Mouse (Mus musculus) CH12.LX (cell line): ENCODE measurements around the gene Asic1. TPM values are rescaled to one million over a fixed set of nuclear protein-coding genes. Genes with fewer than 3 reads are reported as not detected.

Experiments used
- DNase-seq: peaks from one replicate; pipeline ENCODE4 v3.0.0-alpha.2; 2013; ENCODE audit errors: extremely low read depth
- H3K27ac ChIP-seq: 2 replicates; pipeline ENCODE4 v1.5.1; 2012; ENCODE audit warnings: low read depth, mild to moderate bottlenecking, control low read depth, moderate library complexity; ENCODE audit not compliant: insufficient read depth
- H3K27me3 ChIP-seq: replicated peaks from 2 replicates; pipeline ENCODE3; 2012; ENCODE audit warnings: inconsistent platforms
- H3K36me3 ChIP-seq, 2 experiments: replicated peaks in 1 of 2; 2 replicates each; pipeline versions ENCODE3 to v1.6.1; 2012; ENCODE audit warnings: inconsistent platforms in 1 of 2, low read length in 1 of 2, mild to moderate bottlenecking in 1 of 2, mixed read lengths in 1 of 2, moderate library complexity in 1 of 2; ENCODE audit not compliant: control insufficient read depth in 1 of 2, insufficient read depth in 1 of 2
- H3K4me1 ChIP-seq, 2 experiments: 2 replicates each; pipeline ENCODE4 v1.6.1; 2012; ENCODE audit warnings: inconsistent platforms in 1 of 2, moderate library complexity in 1 of 2; ENCODE audit not compliant: insufficient read depth in 2 of 2, control insufficient read depth in 1 of 2
- H3K4me2 ChIP-seq: 2 replicates; pipeline ENCODE4 v1.6.1; 2012; ENCODE audit warnings: low read depth, mild to moderate bottlenecking, control low read depth; ENCODE audit not compliant: poor library complexity, insufficient read depth, severe bottlenecking
- H3K4me3 ChIP-seq, 3 experiments: fragments of 150-350 bp in 1 of 3; sonication (generic) in 1 of 3; replicated peaks in 1 of 3; 2 replicates each; pipeline versions ENCODE3 to v1.5.1; 2011 to 2012; ENCODE audit warnings: low read depth in 2 of 3, low read length in 2 of 3, mild to moderate bottlenecking in 2 of 3, moderate library complexity in 2 of 3, control low read depth in 1 of 3, improper control_type of control experiment in 1 of 3, inconsistent platforms in 1 of 3, mixed read lengths in 1 of 3; ENCODE audit not compliant: poor library complexity in 1 of 3
- H3K79me2 ChIP-seq: replicated peaks from 2 replicates; pipeline ENCODE4 v1.6.1; 2012; ENCODE audit warnings: mild to moderate bottlenecking, moderate library complexity; ENCODE audit not compliant: control insufficient read depth, poor library complexity, insufficient read depth, severe bottlenecking; ENCODE audit errors: extremely low read depth
- H3K9ac ChIP-seq: 2 replicates; pipeline ENCODE4 v1.6.1; 2012; ENCODE audit warnings: low read depth, mild to moderate bottlenecking, control low read depth, moderate library complexity; ENCODE audit not compliant: insufficient read depth
- H3K9me3 ChIP-seq: replicated peaks from 2 replicates; pipeline ENCODE3; 2012; ENCODE audit warnings: low read length, inconsistent platforms, mixed read lengths
- BHLHE40 ChIP-seq: IDR thresholded peaks from 2 replicates; pipeline ENCODE4 v1.6.1; 2011; ENCODE audit warnings: mild to moderate bottlenecking, low read depth, low read length, improper control_type of control experiment
- CHD2 ChIP-seq: IDR thresholded peaks from 2 replicates; pipeline ENCODE4 v1.6.1; 2011; ENCODE audit warnings: low read length, improper control_type of control experiment
- CTCF ChIP-seq, 2 experiments: IDR thresholded peaks in 1 of 2; conservative IDR thresholded peaks in 1 of 2; 2 replicates each; pipeline ENCODE4 v1.5.1; 2011 to 2012; ENCODE audit warnings: low read depth in 2 of 2, low read length in 2 of 2, improper control_type of control experiment in 1 of 2, inconsistent platforms in 1 of 2, mild to moderate bottlenecking in 1 of 2, moderate library complexity in 1 of 2
- ELF1 ChIP-seq: IDR thresholded peaks from 2 replicates; pipeline ENCODE4 v1.6.1; 2014; ENCODE audit warnings: low read depth, mild to moderate bottlenecking, inconsistent platforms, low read length, improper control_type of control experiment
- JUN ChIP-seq: IDR thresholded peaks from 2 replicates; pipeline ENCODE4 v1.6.1; 2011; ENCODE audit warnings: low read depth, mild to moderate bottlenecking, low read length, improper control_type of control experiment, moderate library complexity; ENCODE audit not compliant: insufficient read depth
- JUND ChIP-seq: conservative IDR thresholded peaks from 2 replicates; pipeline ENCODE4 v1.6.1; 2011; ENCODE audit warnings: low read depth, low read length, improper control_type of control experiment
- MAFK ChIP-seq: IDR thresholded peaks from 2 replicates; pipeline ENCODE4 v1.6.1; 2011; ENCODE audit warnings: low read length, improper control_type of control experiment; ENCODE audit not compliant: insufficient replicate concordance
- MAX ChIP-seq: IDR thresholded peaks from 2 replicates; pipeline ENCODE4 v1.6.1; 2011; ENCODE audit warnings: low read length, improper control_type of control experiment
- MEF2A ChIP-seq: IDR thresholded peaks from 2 replicates; pipeline ENCODE4 v1.6.1; 2014; ENCODE audit warnings: low read depth, mild to moderate bottlenecking, inconsistent platforms, low read length, improper control_type of control experiment, borderline replicate concordance
- MXI1 ChIP-seq: IDR thresholded peaks from 2 replicates; pipeline ENCODE4 v1.6.1; 2011; ENCODE audit warnings: mild to moderate bottlenecking, low read depth, low read length, improper control_type of control experiment
- NRF1 ChIP-seq: IDR thresholded peaks from 2 replicates; pipeline ENCODE4 v1.6.1; 2014; ENCODE audit warnings: low read depth, mild to moderate bottlenecking, inconsistent platforms, low read length, improper control_type of control experiment, moderate library complexity
- POLR2AphosphoS2 ChIP-seq: IDR thresholded peaks from 2 replicates; pipeline ENCODE4 v1.6.1; 2011; ENCODE audit warnings: low read depth, low read length, improper control_type of control experiment
- RAD21 ChIP-seq: IDR thresholded peaks from 2 replicates; pipeline ENCODE4 v1.6.1; 2011; ENCODE audit warnings: low read depth, mild to moderate bottlenecking, low read length, improper control_type of control experiment, moderate library complexity
- TCF12 ChIP-seq: IDR thresholded peaks from 2 replicates; pipeline ENCODE4 v1.6.1; 2014; ENCODE audit warnings: low read depth, mild to moderate bottlenecking, inconsistent platforms, low read length, improper control_type of control experiment
- ZC3H11A ChIP-seq: IDR thresholded peaks from 2 replicates; pipeline ENCODE4 v1.6.1; 2012; ENCODE audit warnings: low read depth, mild to moderate bottlenecking, inconsistent platforms, low read length, improper control_type of control experiment
- ZKSCAN1 ChIP-seq: IDR thresholded peaks from 2 replicates; pipeline ENCODE4 v1.6.1; 2012; ENCODE audit warnings: low read depth, inconsistent platforms, low read length, improper control_type of control experiment, borderline replicate concordance
- ZMIZ1 ChIP-seq: IDR thresholded peaks from 2 replicates; pipeline ENCODE4 v1.6.1; 2012; ENCODE audit warnings: low read depth, mild to moderate bottlenecking, inconsistent platforms, low read length, improper control_type of control experiment
- dilution Hi-C: fragments of 300-500 bp; cut with MboI; formaldehyde crosslinking; loops from 2 replicates; pipeline ENCODE4 v1.14.3; 2020; ENCODE audit warnings: low sequenced_read_pairs; ENCODE audit not compliant: extremely low pct_unique_long_range_greater_than_20kb, extremely low pct_ligation_motif_present
- in situ Hi-C: fragments of 300-500 bp; cut with MboI; formaldehyde crosslinking; loops from 3 replicates; pipeline ENCODE4 v1.14.3; 2019; ENCODE audit warnings: low sequenced_read_pairs, low pct_ligation_motif_present, low pct_unique_long_range_greater_than_20kb, mixed read lengths
- polyA plus RNA-seq: library from polyadenylated mRNA; unstranded; fragments of >175 nt; gene quantifications from 2 replicates; pipeline ENCODE4 v1.2.1, GENCODE M21; 2012; ENCODE audit warnings: low read depth; ENCODE audit not compliant: insufficient read length
- total RNA-seq, 2 experiments: library from RNA; depleted of rRNA; stranded (reverse); fragments of 300-350 nt in 1 of 2; fragments of >200 nt in 1 of 2; gene quantifications; 2 replicates each; pipeline ENCODE4 v1.2.3; 2012 to 2014

The Asic1 gene
- total and polyA plus RNA-seq, 3 experiments, result 0.47 to 0.94 TPM; not detected in 1

DNA sequence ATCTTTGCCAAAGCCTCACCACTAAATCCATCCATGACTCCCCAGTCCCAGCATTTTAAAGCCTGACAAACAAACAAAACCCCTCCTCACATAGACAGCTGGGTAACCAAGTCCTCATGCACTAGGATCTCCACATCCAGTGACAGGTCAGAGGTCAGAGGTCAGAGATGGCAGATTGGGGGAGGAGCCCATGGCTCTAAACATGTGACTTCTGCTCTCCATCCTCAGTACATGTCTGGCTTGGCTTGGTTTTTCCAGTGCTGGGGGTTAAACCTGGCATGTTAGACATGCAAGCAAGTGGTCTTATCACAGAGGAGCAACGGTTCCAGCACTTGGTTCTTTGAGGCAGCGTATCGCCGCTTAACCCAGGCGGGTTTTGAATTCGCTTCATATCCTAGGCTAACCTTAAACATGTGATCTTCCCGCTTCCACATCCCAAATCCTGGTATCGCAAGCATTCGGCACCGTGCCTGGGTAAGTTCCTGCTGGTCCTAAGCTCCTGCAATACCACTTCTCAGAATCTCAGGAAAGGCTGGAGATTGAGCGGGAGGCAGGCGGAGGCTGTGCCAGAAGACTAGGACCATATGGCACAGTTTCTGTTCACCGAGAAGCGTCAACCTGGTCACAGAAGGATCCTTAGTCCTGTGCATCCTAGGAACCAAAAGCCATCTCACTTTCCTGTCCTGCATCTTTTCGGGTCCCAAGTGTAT is 8.9 kb upstream of the Asic1 start:
- in situ Hi-C loops, result no loop called here
- Histone ChIP-seq H3K4me3 (no peak overlapping the region), H3K4me1 (peaks cover 0 to 4% of the 10 kb centered on the region in 2 experiments; a peak in 2 of 4 replicates), H3K79me2 (no peaks in the 10 kb centered on the region), H3K27ac (no peak overlapping the region)
- TF ChIP-seq ZC3H11A, result no peak
- no peak for TF ChIP-seq ELF1
- no peak for TF ChIP-seq CHD2
- TF ChIP-seq, all 38 proteins: peak for 0
- H3K27me3 ChIP-seq, result peaks cover 43% of the 10 kb centered on the region
- H3K36me3 ChIP-seq, result no peaks in the 10 kb centered on the region
- no peak overlapping the region for H3K9ac ChIP-seq
- H3K9me3 ChIP-seq, result no peaks in the 10 kb centered on the region
- dilution Hi-C loops, result no loop called here
- no peak for DNase-seq
- H3K4me2 ChIP-seq, result no peak overlapping the region

DNA sequence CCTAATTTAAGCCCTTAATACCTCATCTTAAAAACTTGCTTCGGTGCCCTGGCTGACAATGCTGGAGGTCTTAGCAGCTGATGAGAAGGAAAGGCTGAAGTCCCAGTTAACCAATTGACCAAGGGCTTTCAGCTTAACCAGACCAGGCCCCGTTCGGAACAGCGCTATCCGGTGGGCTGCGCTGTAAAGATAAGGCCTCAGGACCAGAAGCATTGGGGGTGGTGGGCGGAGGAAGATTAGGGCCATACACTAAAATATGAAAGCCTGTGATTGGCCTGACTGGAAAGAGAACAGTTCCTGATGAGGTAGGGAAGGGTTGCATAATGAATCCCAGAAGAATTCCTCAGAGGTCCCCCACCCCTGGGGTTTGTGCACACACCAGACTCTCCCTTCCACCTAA is 7.8 kb upstream of the Asic1 start:
- no peak overlapping the region for H3K27ac ChIP-seq

DNA sequence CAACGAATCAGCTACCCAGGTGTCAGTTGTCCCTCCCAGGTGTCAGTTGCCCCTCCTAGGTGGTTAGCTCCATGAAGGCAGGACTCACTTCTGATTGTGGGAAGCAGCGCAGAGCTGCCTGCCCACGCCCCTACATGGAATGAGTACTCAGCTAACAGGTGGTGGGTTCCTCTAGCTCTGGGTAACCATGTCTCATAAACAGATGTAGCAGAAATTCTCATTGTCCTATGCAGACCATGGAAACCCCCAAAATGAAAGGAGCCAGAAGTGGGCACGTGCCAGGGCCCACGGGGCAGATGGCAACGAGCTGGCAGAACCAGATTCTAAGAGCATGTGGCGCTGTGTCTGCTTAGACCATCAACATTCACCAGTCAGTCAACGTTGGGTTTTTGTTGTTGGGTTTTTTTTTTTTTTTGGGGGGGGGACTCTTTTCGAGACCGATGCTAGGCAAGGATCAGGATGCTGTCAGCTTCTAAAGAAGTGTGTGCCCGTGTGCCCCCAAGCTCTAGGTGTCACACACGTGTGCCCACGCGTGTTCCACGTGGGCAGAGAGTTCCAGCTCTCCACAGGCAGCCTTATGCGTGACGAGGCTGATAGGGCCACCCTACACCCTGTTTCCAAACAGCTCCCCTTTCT is 6.1 kb upstream of the Asic1 start:
- peaks cover 4% of the 10 kb centered on the region for H3K9me3 ChIP-seq
- in situ Hi-C loops (no loop called here), dilution Hi-C loops (no loop called here)
- TF ChIP-seq BHLHE40 (peak; percentile 85), ZKSCAN1 (no peak)
- H3K27me3 ChIP-seq, result peaks cover 49% of the 10 kb centered on the region
- H3K9ac ChIP-seq, result no peak overlapping the region
- peak overlapping the region; percentile 77 for H3K4me2 ChIP-seq
- no peaks in the 10 kb centered on the region for H3K79me2 ChIP-seq
- no peaks in the 10 kb centered on the region for H3K36me3 ChIP-seq
- no peak overlapping the region for H3K27ac ChIP-seq
- peak overlapping the region in 1 of 3 experiments; percentile 30 for H3K4me3 ChIP-seq
- DNase-seq, result no peak
- H3K4me1 ChIP-seq, result peaks cover 0 to 4% of the 10 kb centered on the region in 2 experiments; a peak in 2 of 4 replicates

More for the DNA sequence above, 7.8 kb upstream of the Asic1 start:
- in situ Hi-C loops (no loop called here), dilution Hi-C loops (no loop called here)
- H3K4me3 ChIP-seq, result no peak overlapping the region
- DNase-seq, result no peak
- no peaks in the 10 kb centered on the region for H3K36me3 ChIP-seq
- H3K79me2 ChIP-seq, result no peaks in the 10 kb centered on the region
- no peak overlapping the region for H3K4me2 ChIP-seq
- peaks cover 41% of the 10 kb centered on the region for H3K27me3 ChIP-seq
- peaks cover 2% of the 10 kb centered on the region for H3K9me3 ChIP-seq
- H3K4me1 ChIP-seq, result peaks cover 0 to 4% of the 10 kb centered on the region in 2 experiments; a peak in 2 of 4 replicates
- no peak for TF ChIP-seq MAX
- TF ChIP-seq RAD21, result no peak
- no peak for TF ChIP-seq MEF2A
- no peak for TF ChIP-seq ZKSCAN1
- no peak for TF ChIP-seq ELF1
- no peak for TF ChIP-seq ZC3H11A
- no peak for TF ChIP-seq CTCF (conservative IDR thresholded peaks at IDR 0.05 in 1 of 2, IDR thresholded peaks at IDR 0.05 in 1 of 2; ENCODE audit: low read depth in 2 of 2, low read length in 2 of 2)
- TF ChIP-seq JUND, result no peak
- TF ChIP-seq MAFK, result no peak
- TF ChIP-seq TCF12, result no peak
- TF ChIP-seq NRF1, result no peak
- no peak for TF ChIP-seq ZMIZ1
- TF ChIP-seq MXI1, result no peak
- no peak for TF ChIP-seq POLR2AphosphoS2
- no peak for TF ChIP-seq JUN
- no peak for TF ChIP-seq CHD2
- no peak overlapping the region for H3K9ac ChIP-seq
